Mouse (Mus musculus): ENCODE data around the gene Cadm4. TPM values are rescaled to one million over a fixed set of nuclear protein-coding genes. Genes with fewer than 3 reads are reported as not detected.

Cadm4 gene
- polyA plus RNA-seq, 1 experiment from 2014 or later: 0.65 TPM

DNA sequence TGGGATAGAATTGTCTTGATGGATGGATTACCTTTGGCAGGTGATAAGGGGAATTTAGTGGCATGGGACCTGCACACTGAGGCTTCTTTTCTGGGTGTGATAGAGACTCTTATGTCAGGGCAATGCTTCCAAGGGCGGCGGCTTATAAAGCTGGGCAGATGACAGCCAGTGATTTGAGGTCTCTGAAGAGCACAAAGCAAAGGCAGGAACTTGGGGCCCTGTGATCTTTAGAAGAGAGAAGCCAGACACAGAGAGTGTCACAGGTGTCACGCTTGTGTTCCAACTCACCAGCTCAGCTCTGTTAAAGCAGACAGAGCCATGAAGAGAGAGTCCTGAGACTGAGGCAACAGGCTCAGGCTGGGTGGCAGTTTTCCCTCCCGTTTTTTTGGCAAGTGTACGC is 13.9 kb upstream of the Cadm4 start:
- Histone ChIP-seq H3K9ac (no peak overlapping the region), H3K4me3 (no peak overlapping the region), H3K27me3 (replicated peaks) (no peaks in the 10 kb centered on the region), H3K36me3 (no peaks in the 10 kb centered on the region; the same call in 1 of the 2 replicates), H3K4me2 (no peak overlapping the region), H3K27ac (ENCODE audit: poor library complexity, severe bottlenecking) (no peak overlapping the region), H3K9me3 (replicated peaks) (peaks cover 11% of the 10 kb centered on the region; the same call in 1 of the 2 replicates), H3K4me1 (replicated peaks) (no peaks in the 10 kb centered on the region)
- WGBS: 78% methylated on average over 5 of the region's 5 CpGs
- ATAC-seq (ENCODE audit: insufficient number of reproducible peaks, low FRiP score): no peak

DNA sequence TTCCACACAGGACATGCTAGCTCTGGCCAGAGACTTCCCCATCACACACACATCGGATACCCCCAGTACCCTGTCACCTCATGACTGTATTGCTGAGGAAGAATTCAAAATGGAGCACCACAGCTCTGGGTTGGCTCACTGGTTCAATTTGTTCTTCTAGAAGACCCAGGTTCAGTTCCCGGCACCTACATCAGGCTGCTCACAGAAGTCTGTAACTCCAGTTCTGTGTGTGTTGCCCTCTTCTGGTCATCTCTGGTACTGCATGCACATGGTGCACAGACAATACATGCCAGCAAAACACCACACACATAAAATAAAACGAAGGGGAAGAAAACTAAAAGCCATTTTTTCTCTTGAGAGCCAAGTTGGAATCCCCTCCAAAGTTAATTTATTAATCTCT is 12.7 kb upstream of the Cadm4 start:
- Histone ChIP-seq H3K4me1 (replicated peaks) (no peaks in the 10 kb centered on the region), H3K9ac (no peak overlapping the region), H3K4me2 (no peak overlapping the region), H3K27me3 (replicated peaks) (no peaks in the 10 kb centered on the region), H3K4me3 (no peak overlapping the region), H3K27ac (ENCODE audit: poor library complexity, severe bottlenecking) (no peak overlapping the region), H3K36me3 (no peaks in the 10 kb centered on the region; the same call in 1 of the 2 replicates), H3K9me3 (replicated peaks) (peaks cover 13% of the 10 kb centered on the region; the same call in 1 of the 2 replicates)
- 85% methylated on average over 3 of the region's 3 CpGs for WGBS
- no peak for ATAC-seq (ENCODE audit: insufficient number of reproducible peaks, low FRiP score)

- 88% methylated on average over 7 of the region's 7 CpGs for WGBS
- Histone ChIP-seq H3K27me3 (replicated peaks) (no peaks in the 10 kb centered on the region; the same call in 1 of the 2 replicates), H3K27ac (ENCODE audit: poor library complexity, severe bottlenecking) (no peak overlapping the region)
These were observed 11.5 kb upstream of the Cadm4 start for GRCm38 (mm10) chr7:24470356-24470755.

GRCm38 (mm10) chr7:24472442-24472841 is 9.4 kb upstream of the Cadm4 start:
- Histone ChIP-seq H3K4me2 (no peak overlapping the region), H3K9me3 (replicated peaks) (peaks cover 13% of the 10 kb centered on the region; the same call in 1 of the 2 replicates), H3K27ac (ENCODE audit: poor library complexity, severe bottlenecking) (no peak overlapping the region), H3K4me3 (no peak overlapping the region), H3K9ac (no peak overlapping the region), H3K36me3 (no peaks in the 10 kb centered on the region; the same call in 1 of the 2 replicates), H3K27me3 (replicated peaks) (no peaks in the 10 kb centered on the region; the same call in 1 of the 2 replicates), H3K4me1 (replicated peaks) (no peaks in the 10 kb centered on the region)
- no peak for ATAC-seq (ENCODE audit: insufficient number of reproducible peaks, low FRiP score)
- WGBS: 78% methylated on average over 6 of the region's 6 CpGs

More at GRCm38 (mm10) chr7:24470356-24470755, 11.5 kb upstream of the Cadm4 start:
- Histone ChIP-seq H3K4me3 (no peak overlapping the region), H3K9me3 (replicated peaks) (peaks cover 13% of the 10 kb centered on the region; the same call in 1 of the 2 replicates), H3K4me1 (replicated peaks) (no peaks in the 10 kb centered on the region), H3K4me2 (no peak overlapping the region), H3K9ac (no peak overlapping the region), H3K36me3 (no peaks in the 10 kb centered on the region; the same call in 1 of the 2 replicates)
- no peak for ATAC-seq (ENCODE audit: insufficient number of reproducible peaks, low FRiP score)

DNA sequence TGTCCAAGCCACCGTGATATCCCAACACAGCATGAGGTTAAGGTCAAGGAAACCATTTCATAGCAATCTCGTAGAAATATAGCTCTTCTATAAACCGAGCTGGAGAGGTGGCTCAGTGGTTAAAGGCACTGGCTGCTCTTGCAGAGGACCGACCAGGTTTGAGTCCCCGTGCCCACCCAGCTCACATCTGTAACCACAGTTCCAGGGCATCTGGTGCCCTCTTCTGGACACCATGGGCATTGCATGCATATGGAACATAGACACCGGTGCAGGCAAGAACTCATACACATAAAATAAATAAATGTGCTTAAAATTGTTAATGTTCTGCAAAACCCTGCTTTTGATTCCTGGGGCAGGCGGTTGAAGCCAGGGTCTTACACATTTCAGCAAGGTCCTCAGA is 8.9 kb upstream of the Cadm4 start:
- ATAC-seq (ENCODE audit: insufficient number of reproducible peaks, low FRiP score): no peak
- Histone ChIP-seq H3K9ac (no peak overlapping the region), H3K4me1 (replicated peaks) (no peaks in the 10 kb centered on the region), H3K27me3 (replicated peaks) (no peaks in the 10 kb centered on the region; the same call in 1 of the 2 replicates), H3K4me3 (no peak overlapping the region), H3K9me3 (replicated peaks) (peaks cover 18% of the 10 kb centered on the region; the same call in 1 of the 2 replicates), H3K4me2 (no peak overlapping the region), H3K36me3 (no peaks in the 10 kb centered on the region; the same call in 1 of the 2 replicates), H3K27ac (ENCODE audit: poor library complexity, severe bottlenecking) (no peak overlapping the region)
- WGBS: 73% methylated on average over 7 of the region's 7 CpGs

GRCm38 (mm10) chr7:24473913-24474529 is 7.8 kb upstream of the Cadm4 start:
- Histone ChIP-seq H3K9ac (no peak overlapping the region), H3K36me3 (no peaks in the 10 kb centered on the region; the same call in 1 of the 2 replicates), H3K27ac (ENCODE audit: poor library complexity, severe bottlenecking) (no peak overlapping the region), H3K4me3 (no peak overlapping the region), H3K27me3 (replicated peaks) (peaks cover 8% of the 10 kb centered on the region; the same call in 1 of the 2 replicates), H3K4me1 (replicated peaks) (no peaks in the 10 kb centered on the region), H3K4me2 (no peak overlapping the region), H3K9me3 (replicated peaks) (peaks cover 16% of the 10 kb centered on the region; the same call in 1 of the 2 replicates)
- no peak; the same call in 1 of the 2 replicates for ATAC-seq (ENCODE audit: insufficient number of reproducible peaks, low FRiP score)
- 47% methylated on average over 10 of the region's 10 CpGs for WGBS

- no peak overlapping the region for H3K27ac ChIP-seq (ENCODE audit: poor library complexity, severe bottlenecking)
- H3K4me3 ChIP-seq: no peak overlapping the region
- WGBS: 43% methylated on average over 21 of the region's 21 CpGs
- no peak for ATAC-seq (ENCODE audit: insufficient number of reproducible peaks, low FRiP score)
- H3K27me3 ChIP-seq (replicated peaks): peaks cover 16% of the 10 kb centered on the region
- H3K9me3 ChIP-seq (replicated peaks): 0 out of 2 replicates have a peak, but pooled peaks cover 9% of the 10 kb centered on the region
- no peak overlapping the region for H3K4me2 ChIP-seq
- H3K36me3 ChIP-seq: no peaks in the 10 kb centered on the region; the same call in 1 of the 2 replicates
- H3K4me1 ChIP-seq (replicated peaks): no peaks in the 10 kb centered on the region
- H3K9ac ChIP-seq: no peak overlapping the region
These were observed 6.9 kb upstream of the Cadm4 start for GRCm38 (mm10) chr7:24474811-24475506.

- H3K4me1 ChIP-seq (replicated peaks): peaks cover 4% of the 10 kb centered on the region
- ATAC-seq (ENCODE audit: insufficient number of reproducible peaks, low FRiP score): no peak
- H3K4me3 ChIP-seq: no peak overlapping the region
- WGBS: 74% methylated on average over 8 of the region's 8 CpGs
- no peak overlapping the region for H3K4me2 ChIP-seq
- H3K27ac ChIP-seq (ENCODE audit: poor library complexity, severe bottlenecking): no peak overlapping the region
- no peaks in the 10 kb centered on the region; the same call in 1 of the 2 replicates for H3K36me3 ChIP-seq
- peaks cover 30% of the 10 kb centered on the region for H3K27me3 ChIP-seq (replicated peaks)
- H3K9ac ChIP-seq: no peak overlapping the region
- H3K9me3 ChIP-seq (replicated peaks): 0 out of 2 replicates have a peak, but pooled peaks cover 9% of the 10 kb centered on the region
These were observed 5.5 kb upstream of the Cadm4 start for GRCm38 (mm10) chr7:24476338-24476737.

DNA sequence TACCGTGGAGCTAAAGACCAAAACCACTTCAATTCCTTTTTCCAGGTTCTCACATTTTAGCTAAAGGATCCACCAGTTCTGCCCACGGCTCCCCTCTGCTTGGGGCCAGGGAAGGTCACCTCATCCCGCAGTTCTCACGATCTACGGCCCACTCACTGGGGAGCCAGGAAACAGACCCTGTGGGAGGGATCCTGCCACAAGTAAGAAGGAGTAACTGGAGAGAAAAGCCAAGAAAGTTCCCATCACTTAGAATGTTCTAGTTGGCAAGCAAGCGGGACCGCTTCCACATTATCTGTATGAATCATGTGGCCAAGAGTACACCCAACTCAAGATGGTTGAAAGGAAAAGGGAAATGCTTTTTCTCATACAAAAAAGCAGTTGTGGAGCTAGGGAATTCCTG is 5.0 kb upstream of the Cadm4 start:
- Histone ChIP-seq H3K9ac (no peak overlapping the region), H3K4me3 (no peak overlapping the region), H3K4me2 (no peak overlapping the region), H3K27me3 (replicated peaks) (peaks cover 35% of the 10 kb centered on the region), H3K27ac (ENCODE audit: poor library complexity, severe bottlenecking) (no peak overlapping the region), H3K9me3 (replicated peaks) (0 out of 2 replicates have a peak, but pooled peaks cover 9% of the 10 kb centered on the region), H3K4me1 (replicated peaks) (peaks cover 8% of the 10 kb centered on the region), H3K36me3 (no peaks in the 10 kb centered on the region; the same call in 1 of the 2 replicates)
- no peak for ATAC-seq (ENCODE audit: insufficient number of reproducible peaks, low FRiP score)
- 79% methylated on average over 7 of the region's 7 CpGs for WGBS

GRCm38 (mm10) chr7:24478911-24479310 is 2.9 kb upstream of the Cadm4 start:
- ATAC-seq (ENCODE audit: insufficient number of reproducible peaks, low FRiP score): no peak
- Histone ChIP-seq H3K27me3 (replicated peaks) (peaks cover 56% of the 10 kb centered on the region), H3K9ac (no peak overlapping the region), H3K4me1 (replicated peaks) (peaks cover 8% of the 10 kb centered on the region), H3K4me2 (no peak overlapping the region), H3K4me3 (no peak overlapping the region), H3K36me3 (no peaks in the 10 kb centered on the region), H3K9me3 (replicated peaks) (0 out of 2 replicates have a peak, but pooled peaks cover 5% of the 10 kb centered on the region), H3K27ac (ENCODE audit: poor library complexity, severe bottlenecking) (no peak overlapping the region)
- 77% methylated on average over 5 of the region's 5 CpGs for WGBS

DNA sequence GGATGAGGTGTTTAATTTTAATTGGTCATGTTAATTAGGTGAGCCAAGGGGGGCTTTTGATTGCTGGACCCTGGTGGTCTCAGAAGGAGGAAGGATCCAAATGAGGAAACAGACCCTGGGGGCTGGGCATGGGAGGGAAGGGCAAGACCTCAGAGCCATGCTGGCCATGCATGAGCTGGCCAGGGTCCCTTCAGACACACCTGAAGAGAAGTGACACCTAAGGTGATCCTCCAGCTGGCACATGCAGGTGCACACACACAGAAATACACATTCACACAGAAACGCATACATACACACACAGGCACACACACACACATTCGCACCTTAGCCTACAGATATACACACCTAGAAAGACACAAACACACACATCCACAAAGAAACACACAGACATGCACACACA is 2.1 kb upstream of the Cadm4 start:
- H3K4me2 ChIP-seq: no peak overlapping the region
- H3K27ac ChIP-seq (ENCODE audit: poor library complexity, severe bottlenecking): no peak overlapping the region
- H3K9ac ChIP-seq: no peak overlapping the region
- ATAC-seq (ENCODE audit: insufficient number of reproducible peaks, low FRiP score): no peak
- no peaks in the 10 kb centered on the region for H3K36me3 ChIP-seq
- 0 out of 2 replicates have a peak, but pooled peaks cover 5% of the 10 kb centered on the region for H3K9me3 ChIP-seq (replicated peaks)
- peaks cover 64% of the 10 kb centered on the region for H3K27me3 ChIP-seq (replicated peaks)
- H3K4me1 ChIP-seq (replicated peaks): peaks cover 8% of the 10 kb centered on the region
- WGBS: 92% methylated on average over 2 of the region's 2 CpGs
- no peak overlapping the region for H3K4me3 ChIP-seq

Measured in heart, embryonic 12.5 days (tissue).